Mouse (Mus musculus): ENCODE measurements around the gene Gid4. TPM values are rescaled to one million over a fixed set of nuclear protein-coding genes. Genes with fewer than 3 reads are reported as not detected.

Gid4 gene
- polyA plus RNA-seq, 1 experiment = 40.6 TPM

- Histone ChIP-seq H3K27ac (ENCODE audit: insufficient read depth, low read length) (no peak within 1 kb of the TSS), H3K9ac (ENCODE audit: low read depth, poor library complexity, severe bottlenecking) (peak within 1 kb of the TSS; percentile 80), H3K4me1 (ENCODE audit: control insufficient read depth, insufficient read depth, low read length) (peaks cover 3% of the 10 kb centered on the region), H3K27me3 (ENCODE audit: control insufficient read depth, insufficient read depth, low read length, poor library complexity, severe bottlenecking) (no peaks in the 10 kb centered on the region), H3K4me3 (ENCODE audit: low read depth, low read length) (peak within 1 kb of the TSS; percentile 89), H3K9me3 (replicated peaks; ENCODE audit: control insufficient read depth, insufficient read depth, low read length, poor library complexity, severe bottlenecking) (no peaks in the 10 kb centered on the region), H3K36me3 (ENCODE audit: control insufficient read depth, insufficient read depth, low read length, poor library complexity, severe bottlenecking) (peaks cover 21% of the 10 kb centered on the region; the same call in 1 of the 2 replicates)
- TF ChIP-seq POLR2A (IDR thresholded peaks at IDR 0.05; ENCODE audit: insufficient read depth, low read length) (peak; percentile 77), EP300 (IDR thresholded peaks at IDR 0.05; ENCODE audit: insufficient read depth, low read depth, low read length) (peak; percentile 88; the same call in 1 of the 2 replicates), CTCF (IDR thresholded peaks at IDR 0.05; ENCODE audit: low read depth, low read length) (no peak)
Measured at GRCm38 (mm10) chr11:60454080-60454744, 37.3 kb downstream of the Gid4 start, which contains the start of gene Drg2. Gene Drg2 (plus strand): TSS chr11:60454591.

DNA sequence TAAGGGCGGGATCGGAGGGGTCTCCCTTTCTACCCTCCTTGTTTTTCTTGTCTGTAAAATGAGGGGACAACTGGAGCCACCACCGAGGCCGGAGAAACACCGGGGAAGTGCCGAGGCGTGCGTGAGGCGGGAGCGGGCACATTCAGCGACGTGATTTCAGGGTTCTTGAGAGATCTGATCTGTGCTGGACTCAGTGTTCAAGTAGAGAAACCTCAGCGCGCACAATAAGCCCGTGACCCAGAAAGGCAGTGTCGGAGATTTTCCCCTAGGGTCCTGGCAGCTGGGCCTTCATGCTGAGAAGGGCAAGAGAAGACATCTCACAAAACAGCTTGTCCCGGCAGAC is 37.8 kb downstream of the Gid4 start:
- Histone ChIP-seq H3K27ac (ENCODE audit: insufficient read depth, low read length) (no peak overlapping the region), H3K27me3 (ENCODE audit: control insufficient read depth, insufficient read depth, low read length, poor library complexity, severe bottlenecking) (no peaks in the 10 kb centered on the region), H3K36me3 (ENCODE audit: control insufficient read depth, insufficient read depth, low read length, poor library complexity, severe bottlenecking) (peaks cover 26% of the 10 kb centered on the region), H3K9ac (ENCODE audit: low read depth, poor library complexity, severe bottlenecking) (peak overlapping the region; percentile 80), H3K4me3 (ENCODE audit: low read depth, low read length) (peak overlapping the region; percentile 89), H3K9me3 (replicated peaks; ENCODE audit: control insufficient read depth, insufficient read depth, low read length, poor library complexity, severe bottlenecking) (no peaks in the 10 kb centered on the region), H3K4me1 (ENCODE audit: control insufficient read depth, insufficient read depth, low read length) (peaks cover 3% of the 10 kb centered on the region)
- TF ChIP-seq POLR2A (IDR thresholded peaks at IDR 0.05; ENCODE audit: insufficient read depth, low read length) (no peak), EP300 (IDR thresholded peaks at IDR 0.05; ENCODE audit: insufficient read depth, low read depth, low read length) (no peak), CTCF (IDR thresholded peaks at IDR 0.05; ENCODE audit: low read depth, low read length) (no peak)

DNA sequence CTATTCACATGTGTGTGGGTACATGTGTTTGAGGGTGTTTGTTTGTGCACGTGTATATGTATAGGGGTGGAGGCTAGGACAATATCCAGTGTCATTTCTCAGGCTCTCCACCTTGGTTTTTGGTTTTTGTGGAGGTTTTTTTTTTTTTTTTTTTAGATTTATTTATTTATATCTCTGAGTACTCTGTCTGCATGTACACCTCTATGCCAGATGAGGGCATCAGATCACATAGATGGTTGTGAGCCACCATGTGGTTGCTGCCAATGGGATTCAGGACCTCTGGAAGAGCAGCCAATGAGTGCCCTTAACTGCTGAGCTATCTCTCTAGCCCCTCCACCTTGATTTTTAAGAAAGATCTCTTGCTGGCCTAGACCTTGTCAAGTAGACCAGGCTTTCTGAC is 41.0 kb downstream of the Gid4 start:
- peaks cover 54% of the 10 kb centered on the region for H3K36me3 ChIP-seq (ENCODE audit: control insufficient read depth, insufficient read depth, low read length, poor library complexity, severe bottlenecking)
- no peak overlapping the region for H3K4me3 ChIP-seq (ENCODE audit: low read depth, low read length)
- no peak overlapping the region for H3K27ac ChIP-seq (ENCODE audit: insufficient read depth, low read length)
- peaks cover 3% of the 10 kb centered on the region for H3K4me1 ChIP-seq (ENCODE audit: control insufficient read depth, insufficient read depth, low read length)
- H3K9ac ChIP-seq (ENCODE audit: low read depth, poor library complexity, severe bottlenecking) = no peak overlapping the region
- no peaks in the 10 kb centered on the region for H3K27me3 ChIP-seq (ENCODE audit: control insufficient read depth, insufficient read depth, low read length, poor library complexity, severe bottlenecking)
- H3K9me3 ChIP-seq (replicated peaks; ENCODE audit: control insufficient read depth, insufficient read depth, low read length, poor library complexity, severe bottlenecking) = no peaks in the 10 kb centered on the region
- TF ChIP-seq CTCF (IDR thresholded peaks at IDR 0.05; ENCODE audit: low read depth, low read length) = no peak
- no peak for TF ChIP-seq POLR2A (IDR thresholded peaks at IDR 0.05; ENCODE audit: insufficient read depth, low read length)
- no peak for TF ChIP-seq EP300 (IDR thresholded peaks at IDR 0.05; ENCODE audit: insufficient read depth, low read depth, low read length)

DNA sequence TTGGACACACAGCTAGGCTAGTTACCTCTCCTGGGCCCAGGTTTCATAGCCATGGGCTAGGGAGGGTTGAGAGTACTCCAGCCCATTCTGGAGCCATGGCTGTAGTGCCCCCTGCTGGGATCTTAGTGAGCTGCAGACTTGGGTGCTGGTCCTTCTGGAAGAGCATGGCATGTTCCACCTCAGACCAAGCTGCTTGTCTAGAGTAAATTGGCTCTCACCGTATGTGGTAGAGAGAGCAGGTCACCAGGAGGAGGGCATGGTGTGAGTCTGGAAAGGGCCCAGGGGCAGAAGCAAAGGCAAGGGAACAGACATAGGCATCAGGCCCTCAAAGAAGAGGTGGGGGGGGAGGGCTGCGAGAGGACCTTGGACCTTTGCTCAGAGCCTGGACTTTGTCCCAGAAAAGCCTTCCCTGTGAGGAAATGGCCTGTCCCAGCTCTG is 49.0 kb downstream of the Gid4 start:
- H3K27ac ChIP-seq (ENCODE audit: insufficient read depth, low read length) = no peak overlapping the region
- H3K27me3 ChIP-seq (ENCODE audit: control insufficient read depth, insufficient read depth, low read length, poor library complexity, severe bottlenecking) = no peaks in the 10 kb centered on the region
- H3K9ac ChIP-seq (ENCODE audit: low read depth, poor library complexity, severe bottlenecking) = no peak overlapping the region
- H3K4me1 ChIP-seq (ENCODE audit: control insufficient read depth, insufficient read depth, low read length) = no peaks in the 10 kb centered on the region
- peaks cover 30% of the 10 kb centered on the region for H3K36me3 ChIP-seq (ENCODE audit: control insufficient read depth, insufficient read depth, low read length, poor library complexity, severe bottlenecking)
- no peak overlapping the region for H3K4me3 ChIP-seq (ENCODE audit: low read depth, low read length)
- H3K9me3 ChIP-seq (replicated peaks; ENCODE audit: control insufficient read depth, insufficient read depth, low read length, poor library complexity, severe bottlenecking) = no peaks in the 10 kb centered on the region
- TF ChIP-seq CTCF (IDR thresholded peaks at IDR 0.05; ENCODE audit: low read depth, low read length) (peak; percentile 81), POLR2A (IDR thresholded peaks at IDR 0.05; ENCODE audit: insufficient read depth, low read length) (no peak)

DNA sequence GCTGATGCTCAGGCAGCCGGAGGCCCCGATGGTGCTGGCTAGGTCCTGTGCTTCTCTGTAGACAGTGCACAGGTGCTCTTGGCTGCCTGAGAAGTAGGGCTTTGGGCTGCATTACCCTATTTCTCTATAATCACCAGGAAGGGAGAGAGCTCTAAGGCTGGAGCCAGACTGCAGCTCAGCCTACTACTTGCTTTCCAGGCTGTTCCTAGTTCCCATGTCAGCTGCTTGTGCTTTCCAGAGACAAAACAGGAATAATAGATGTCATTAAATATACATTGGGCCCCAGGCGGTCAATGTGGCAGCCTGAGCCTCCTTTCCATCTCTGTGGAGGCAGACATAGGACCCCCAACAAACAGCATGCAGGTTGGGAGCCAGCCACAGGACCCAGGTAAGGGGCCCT is 52.1 kb downstream of the Gid4 start, which contains the start of gene Myo15:
Gene Myo15, plus strand, starts transcription at position 301 of the 400 bp plus-strand sequence.
- Histone ChIP-seq H3K36me3 (ENCODE audit: control insufficient read depth, insufficient read depth, low read length, poor library complexity, severe bottlenecking) (peaks cover 8% of the 10 kb centered on the region), H3K27me3 (ENCODE audit: control insufficient read depth, insufficient read depth, low read length, poor library complexity, severe bottlenecking) (no peaks in the 10 kb centered on the region), H3K27ac (ENCODE audit: insufficient read depth, low read length) (no peak within 1 kb of the TSS), H3K9ac (ENCODE audit: low read depth, poor library complexity, severe bottlenecking) (no peak within 1 kb of the TSS), H3K4me1 (ENCODE audit: control insufficient read depth, insufficient read depth, low read length) (no peaks in the 10 kb centered on the region), H3K4me3 (ENCODE audit: low read depth, low read length) (no peak within 1 kb of the TSS), H3K9me3 (replicated peaks; ENCODE audit: control insufficient read depth, insufficient read depth, low read length, poor library complexity, severe bottlenecking) (no peaks in the 10 kb centered on the region)
- TF ChIP-seq CTCF (IDR thresholded peaks at IDR 0.05; ENCODE audit: low read depth, low read length) (no peak), POLR2A (IDR thresholded peaks at IDR 0.05; ENCODE audit: insufficient read depth, low read length) (no peak), EP300 (IDR thresholded peaks at IDR 0.05; ENCODE audit: insufficient read depth, low read depth, low read length) (no peak)

- H3K36me3 ChIP-seq (ENCODE audit: control insufficient read depth, insufficient read depth, low read length, poor library complexity, severe bottlenecking) = no peaks in the 10 kb centered on the region
- H3K4me3 ChIP-seq (ENCODE audit: low read depth, low read length) = no peak overlapping the region
- H3K9me3 ChIP-seq (replicated peaks; ENCODE audit: control insufficient read depth, insufficient read depth, low read length, poor library complexity, severe bottlenecking) = no peaks in the 10 kb centered on the region
- no peaks in the 10 kb centered on the region for H3K4me1 ChIP-seq (ENCODE audit: control insufficient read depth, insufficient read depth, low read length)
- H3K9ac ChIP-seq (ENCODE audit: low read depth, poor library complexity, severe bottlenecking) = no peak overlapping the region
- TF ChIP-seq EP300 (IDR thresholded peaks at IDR 0.05; ENCODE audit: insufficient read depth, low read depth, low read length) (0 out of 2 replicates have a peak, but pooled peaks have one; percentile 53), CTCF (IDR thresholded peaks at IDR 0.05; ENCODE audit: low read depth, low read length) (no peak), POLR2A (IDR thresholded peaks at IDR 0.05; ENCODE audit: insufficient read depth, low read length) (no peak)
- H3K27ac ChIP-seq (ENCODE audit: insufficient read depth, low read length) = no peak overlapping the region
- H3K27me3 ChIP-seq (ENCODE audit: control insufficient read depth, insufficient read depth, low read length, poor library complexity, severe bottlenecking) = no peaks in the 10 kb centered on the region
Measured at GRCm38 (mm10) chr11:60470743-60471142, 53.8 kb downstream of the Gid4 start.

Measured in ES-Bruce4 (cell line).